8 mouse cellular contexts compared by ENCODE assay signal in the genomic region with DNA sequence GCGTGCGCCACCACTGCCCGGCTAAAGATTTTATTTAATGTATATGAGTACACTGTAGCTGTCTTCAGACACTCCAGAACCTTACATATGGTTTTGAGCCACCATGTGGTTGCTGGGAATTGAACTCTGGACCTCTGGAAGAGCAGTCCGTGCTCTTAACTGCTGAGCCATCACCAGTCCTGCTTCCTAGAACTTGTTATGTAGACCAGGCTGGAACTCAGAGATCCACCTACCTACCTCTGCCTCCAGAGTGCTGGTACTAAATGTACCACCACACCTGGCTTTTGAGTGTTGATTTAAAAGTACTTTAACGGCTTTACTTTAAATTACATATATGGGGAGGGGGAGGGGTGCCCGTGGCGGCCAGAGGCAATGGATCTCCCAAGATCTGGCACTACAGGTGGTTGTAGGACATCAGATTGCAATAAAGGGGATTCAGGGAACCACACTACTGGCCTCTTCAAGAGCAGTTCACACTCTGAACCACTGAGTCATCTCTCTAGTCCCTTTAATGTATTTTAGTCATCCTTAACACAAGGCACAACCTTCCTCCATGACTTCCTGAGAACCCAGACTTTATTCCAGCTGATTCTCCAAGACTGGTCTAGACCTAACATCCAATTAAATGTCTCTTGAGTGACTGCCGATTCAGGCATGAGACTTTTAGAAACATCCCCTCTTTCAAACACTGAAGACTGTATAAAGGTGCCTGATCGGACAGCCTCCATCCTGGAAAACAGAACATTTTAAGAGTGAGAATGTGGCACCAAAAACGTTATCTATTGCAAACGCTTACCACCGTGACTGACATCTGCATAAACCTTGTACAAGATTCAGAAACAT. TPM values are rescaled to one million over a fixed set of nuclear protein-coding genes. Genes with fewer than 3 reads are reported as not detected.
DNase-seq lines count a peak whose midpoint lies in the region; ATAC-seq and TF ChIP-seq lines count a peak whose summit lies in the region.

No protein-coding gene starts in this region.

- peak overlapping the region; percentile 80 for H3K4me2 ChIP-seq in kidney, embryonic 16.5 days (replicated peaks; ENCODE audit: low read depth, low read length)
- H3K4me2 ChIP-seq in hindbrain, postnatal 0 days (ENCODE audit: low read depth, low read length) = peak overlapping the region; percentile 87
- H3K4me2 ChIP-seq in myocyte (ENCODE audit: low read depth) = peak overlapping the region; percentile 89

- H3K9me3 ChIP-seq in kidney, embryonic 16.5 days (ENCODE audit: low read length) = no peaks in the 10 kb centered on the region
- no peaks in the 10 kb centered on the region for H3K9me3 ChIP-seq in hindbrain, postnatal 0 days (ENCODE audit: low read length)

- WGBS in kidney, embryonic 16.5 days = 47% methylated on average over 12 of the region's 12 CpGs
- 58% methylated on average over 12 of the region's 12 CpGs for WGBS in hindbrain, postnatal 0 days

- no peak overlapping the region for H3K27ac ChIP-seq in kidney, embryonic 16.5 days (ENCODE audit: low read length)
- 0 out of 2 replicates have a peak overlapping the region, but pooled peaks have one; percentile 91 for H3K27ac ChIP-seq in brown adipose tissue, adult 24 weeks (replicated peaks; ENCODE audit: low read depth, low read length)
- H3K27ac ChIP-seq in hindbrain, postnatal 0 days = 0 out of 2 replicates have a peak overlapping the region, but pooled peaks have one; percentile 91

- peaks cover 18% of the 10 kb centered on the region for H3K4me1 ChIP-seq in kidney, embryonic 16.5 days (ENCODE audit: insufficient read depth, low read length)
- H3K4me1 ChIP-seq in brown adipose tissue, adult 24 weeks (ENCODE audit: control insufficient read depth, insufficient read depth, insufficient read length, low read length) = peaks cover 9% of the 10 kb centered on the region
- H3K4me1 ChIP-seq in hindbrain, postnatal 0 days (ENCODE audit: insufficient read depth, low read length) = peaks cover 12% of the 10 kb centered on the region; the same call in 1 of the 2 replicates

- H3K4me3 ChIP-seq in kidney, embryonic 16.5 days (ENCODE audit: low read length) = peak overlapping the region; percentile 95
- peak overlapping the region; percentile 90 for H3K4me3 ChIP-seq in brown adipose tissue, adult 24 weeks (ENCODE audit: insufficient read depth, low read depth, low read length)
- H3K4me3 ChIP-seq in hindbrain, postnatal 0 days (ENCODE audit: low read length) = peak overlapping the region; percentile 97
- H3K4me3 ChIP-seq in myocyte = peak overlapping the region; percentile 80

- peaks cover 36% of the 10 kb centered on the region for H3K36me3 ChIP-seq in kidney, embryonic 16.5 days (ENCODE audit: insufficient read depth, low read length)
- H3K36me3 ChIP-seq in hindbrain, postnatal 0 days (ENCODE audit: insufficient read depth, low read length) = peaks cover 32% of the 10 kb centered on the region
- peaks cover 25% of the 10 kb centered on the region for H3K36me3 ChIP-seq in myocyte (ENCODE audit: control insufficient read depth, insufficient read depth)

- peak overlapping the region; percentile 99 for H3K9ac ChIP-seq in kidney, embryonic 16.5 days (replicated peaks; ENCODE audit: low read length)
- peak overlapping the region; percentile 96 for H3K9ac ChIP-seq in hindbrain, postnatal 0 days (replicated peaks; ENCODE audit: low read length)

- H3ac ChIP-seq in myocyte (ENCODE audit: control insufficient read depth, insufficient read length) = peak overlapping the region; percentile 98

- peaks cover 60% of the 10 kb centered on the region for H3K79me2 ChIP-seq in myocyte (ENCODE audit: control insufficient read depth, insufficient read depth)

- H3K27me3 ChIP-seq in kidney, embryonic 16.5 days (ENCODE audit: insufficient read depth, low read length) = no peaks in the 10 kb centered on the region
- no peaks in the 10 kb centered on the region for H3K27me3 ChIP-seq in hindbrain, postnatal 0 days (ENCODE audit: insufficient read depth, low read length)
- no peaks in the 10 kb centered on the region for H3K27me3 ChIP-seq in myocyte (ENCODE audit: control insufficient read depth, insufficient read depth, insufficient read length)

- TF ChIP-seq POLR2A in myocyte (IDR thresholded peaks at IDR 0.05; ENCODE audit: insufficient read length, low read depth) = no peak

- TF ChIP-seq CTCF in hindbrain, postnatal 0 days (IDR thresholded peaks at IDR 0.05; ENCODE audit: low read depth) = no peak

- no peak for DNase-seq in kidney, adult 11 months
- DNase-seq in hindbrain, postnatal 0 days (ENCODE audit: low spot score) = no peak
- DNase-seq in embryo, embryonic 11 days = no peak
- no peak for DNase-seq in left cerebral cortex, adult 8-10 months (ENCODE audit: low spot score in 2 of 2)
- DNase-seq in lung, postnatal 25 days (ENCODE audit: low spot score) = no peak

- ATAC-seq in kidney, embryonic 16.5 days (ENCODE audit: low FRiP score, low TSS enrichment) = no peak
- no peak for ATAC-seq in hindbrain, postnatal 0 days

TF ChIP-seq in myocyte, 11 proteins besides CTCF, POLR2A, EP300 and RAD21:
- no peak for TF ChIP-seq MYOG (IDR thresholded peaks at IDR 0.05; ENCODE audit: control insufficient read depth in 1 of 3, insufficient read depth in 1 of 3, insufficient read length in 2 of 3, low read depth in 2 of 3)
- no peak for TF ChIP-seq POLR2AphosphoS2 (IDR thresholded peaks at IDR 0.05; ENCODE audit: insufficient read length, low read depth)
- TF ChIP-seq MAX (IDR thresholded peaks at IDR 0.05; ENCODE audit: low read depth) = no peak
- TF ChIP-seq SRF (IDR thresholded peaks at IDR 0.05; ENCODE audit: control insufficient read depth, insufficient read length, low read depth) = no peak
TF ChIP-seq in myocyte: peak in this region for 0.

RNA-seq across cellular contexts. Expression of a gene that starts 1.3 kb away (rescaled TPM):
- polyA plus RNA-seq in kidney, embryonic 16.5 days (2015; fragmentation: Nextera tagmentation; extraction: Ambion mirVana) = 262 and 338 TPM in 2 replicates
- 49.0 and 55.5 TPM in 2 replicates for polyA plus RNA-seq in brown adipose tissue, adult 24 weeks (2012; ENCODE audit: insufficient read depth, insufficient read length, missing spikeins)
- total RNA-seq in hindbrain, postnatal 0 days (2014; rRNA removed) = 46.2 and 54.6 TPM in 2 replicates
- polyA plus RNA-seq in hindbrain, postnatal 0 days (2015; fragmentation: Nextera tagmentation; extraction: Ambion mirVana) = 224 and 242 TPM in 2 replicates
- 135 TPM for polyA plus RNA-seq in myocyte (2012; fragmentation: generic; extraction: Trizol)
- 100 to 1,000 TPM; 119 to 127 (median 122) TPM for total RNA-seq in left cerebral cortex, adult 8-10 months (2022)

RNA-seq across cellular contexts. Expression of a gene that starts 20.2 kb away (rescaled TPM):
- not detected in 2 replicates for polyA plus RNA-seq in kidney, embryonic 16.5 days (2015; fragmentation: Nextera tagmentation; extraction: Ambion mirVana)
- not detected in 2 replicates for polyA plus RNA-seq in brown adipose tissue, adult 24 weeks (2012; ENCODE audit: insufficient read depth, insufficient read length, missing spikeins)
- 0.52 and 0.90 TPM in 2 replicates for total RNA-seq in hindbrain, postnatal 0 days (2014; rRNA removed)
- 1.2 TPM in 2 replicates for polyA plus RNA-seq in hindbrain, postnatal 0 days (2015; fragmentation: Nextera tagmentation; extraction: Ambion mirVana)
- polyA plus RNA-seq in myocyte (2012; fragmentation: generic; extraction: Trizol) = not detected
- under 1 TPM in 1 of 4 experiments, not detected in 3; 0.27 TPM for total RNA-seq in left cerebral cortex, adult 8-10 months (2022)

RNA-seq across cellular contexts. Expression of a gene that starts 20.3 kb away (rescaled TPM):
- 3.8 and 5.0 TPM in 2 replicates for polyA plus RNA-seq in kidney, embryonic 16.5 days (2015; fragmentation: Nextera tagmentation; extraction: Ambion mirVana)
- polyA plus RNA-seq in brown adipose tissue, adult 24 weeks (2012; ENCODE audit: insufficient read depth, insufficient read length, missing spikeins) = 1.1 TPM in 1 of 2 replicates, not detected in the other
- 31.4 and 38.8 TPM in 2 replicates for total RNA-seq in hindbrain, postnatal 0 days (2014; rRNA removed)
- polyA plus RNA-seq in hindbrain, postnatal 0 days (2015; fragmentation: Nextera tagmentation; extraction: Ambion mirVana) = 25.8 and 30.7 TPM in 2 replicates
- polyA plus RNA-seq in myocyte (2012; fragmentation: generic; extraction: Trizol) = 0.06 TPM
- total RNA-seq in left cerebral cortex, adult 8-10 months (2022) = 10 to 100 TPM; 27.0 to 45.7 (median 34.5) TPM
